Comparison of ENCODE assay signal across 31 mouse cellular contexts in genomic region chr7:90116100-90116499, GRCm38 (mm10).
"Had no signal": no experiment of that assay in that cellular context is flagged by ENCODE, and none has a peak within 500 bp of the region (broad histone marks: within the 10 kb centered on the region; RNA-seq: fewer than 3 reads in every experiment).

No protein-coding gene starts in this region.

- H3K27me3 ChIP-seq: limb, embryonic 12.5 days; limb, embryonic 13.5 days; limb, embryonic 15.5 days; liver, embryonic 12.5 days; liver, embryonic 13.5 days; liver, embryonic 15.5 days; lung, embryonic 15.5 days; megakaryocyte, embryonic 14.5 days; midbrain, embryonic 12.5 days; midbrain, embryonic 13.5 days; midbrain, embryonic 15.5 days had no signal

- H3K36me3 ChIP-seq: limb, embryonic 10.5 days; limb, embryonic 12.5 days; limb, embryonic 13.5 days; limb, embryonic 15.5 days; liver, embryonic 12.5 days; liver, embryonic 13.5 days; liver, embryonic 15.5 days; lung, embryonic 15.5 days; midbrain, embryonic 10.5 days; midbrain, embryonic 12.5 days; midbrain, embryonic 13.5 days; midbrain, embryonic 15.5 days had no signal

- H3K27ac ChIP-seq: limb, embryonic 10.5 days; limb, embryonic 12.5 days; limb, embryonic 13.5 days; limb, embryonic 15.5 days; liver, embryonic 12.5 days; liver, embryonic 13.5 days; liver, embryonic 14.5 days; liver, embryonic 15.5 days; lung, embryonic 15.5 days; macrophage; midbrain, embryonic 10.5 days; midbrain, embryonic 12.5 days; midbrain, embryonic 13.5 days; midbrain, embryonic 15.5 days had no signal

- H3K9me3 ChIP-seq: limb, embryonic 10.5 days; limb, embryonic 12.5 days; limb, embryonic 13.5 days; limb, embryonic 15.5 days; liver, embryonic 12.5 days; liver, embryonic 13.5 days; liver, embryonic 15.5 days; lung, embryonic 15.5 days; midbrain, embryonic 10.5 days; midbrain, embryonic 12.5 days; midbrain, embryonic 13.5 days; midbrain, embryonic 15.5 days had no signal

- H3K4me1 ChIP-seq: limb, embryonic 10.5 days; limb, embryonic 12.5 days; limb, embryonic 13.5 days; limb, embryonic 15.5 days; liver, embryonic 15.5 days; lung, embryonic 15.5 days; megakaryocyte, embryonic 14.5 days; midbrain, embryonic 10.5 days; midbrain, embryonic 12.5 days; midbrain, embryonic 13.5 days; midbrain, embryonic 15.5 days had no signal

- H3K4me3 ChIP-seq: limb, embryonic 10.5 days; limb, embryonic 12.5 days; limb, embryonic 13.5 days; limb, embryonic 15.5 days; liver, embryonic 12.5 days; liver, embryonic 13.5 days; liver, embryonic 15.5 days; lung, embryonic 15.5 days; megakaryocyte, embryonic 14.5 days; midbrain, embryonic 10.5 days; midbrain, embryonic 12.5 days; midbrain, embryonic 13.5 days; midbrain, embryonic 15.5 days; myocyte had no signal

- ATAC-seq: liver, embryonic 12.5 days; liver, postnatal 0 days; lung, postnatal 0 days; midbrain, embryonic 13.5 days; midbrain, embryonic 15.5 days; midbrain, embryonic 16.5 days had no signal

- H3K9ac ChIP-seq: limb, embryonic 12.5 days; limb, embryonic 13.5 days; limb, embryonic 15.5 days; liver, embryonic 12.5 days; liver, embryonic 13.5 days; liver, embryonic 14.5 days; liver, embryonic 15.5 days; liver, postnatal 0 days; lung, embryonic 14.5 days; lung, embryonic 15.5 days; midbrain, embryonic 12.5 days; midbrain, embryonic 13.5 days; midbrain, embryonic 15.5 days had no signal

- DNase-seq: left cerebral cortex, postnatal 4 days; liver; liver, embryonic 13.5 days; liver, postnatal 0 days; lung, adult 18-20 months; lung, adult 2 months; lung, embryonic 14.5 days; lung, postnatal 10 days; lung, postnatal 14 days; lung, postnatal 36 days; lung, postnatal 4 days; midbrain, embryonic 14.5 days had no signal

- H3K4me2 ChIP-seq: limb, embryonic 12.5 days; limb, embryonic 13.5 days; limb, embryonic 15.5 days; liver, embryonic 11.5 days; liver, embryonic 12.5 days; liver, embryonic 13.5 days; liver, embryonic 15.5 days; lung, embryonic 14.5 days; lung, embryonic 15.5 days; midbrain, embryonic 11.5 days; midbrain, embryonic 12.5 days; midbrain, embryonic 13.5 days; midbrain, embryonic 15.5 days had no signal
